Mouse (Mus musculus) testis, postnatal 10 days (tissue): ENCODE data around the gene Wdr45b.
"Not testable (repeated sequence)": the region's sequence is repeated elsewhere in the genome, so short reads cannot be mapped to it uniquely, and the experiment has no call there.

Source experiments
- DNase-seq: peaks from one replicate; pipeline ENCODE4 v3.0.0; 2021; ENCODE audit warnings: low spot score

Wdr45b gene

GRCm38 (mm10) chr11:121328206-121328605, 26.0 kb downstream of the Wdr45b start:
- DNase-seq: no peak

DNA sequence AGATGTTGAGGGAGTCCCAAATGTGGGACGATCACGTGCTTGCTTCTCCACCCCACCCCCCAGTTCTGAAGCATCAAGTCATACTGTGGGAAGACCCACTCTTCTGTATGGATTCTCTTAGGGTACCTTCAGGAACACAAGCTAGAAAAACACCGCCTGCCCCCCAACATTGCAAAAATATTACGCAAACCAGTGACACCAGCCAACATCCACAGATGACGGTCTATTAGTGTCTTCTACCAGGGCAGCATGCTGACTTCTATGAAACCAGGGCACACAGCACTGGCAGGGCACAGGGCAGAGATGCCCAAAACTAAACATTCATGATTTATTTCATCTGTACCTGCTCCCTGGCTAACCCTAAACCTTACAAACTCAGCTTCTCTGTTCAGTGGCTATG, 27.6 kb downstream of the Wdr45b start:
- no peak for DNase-seq

DNA sequence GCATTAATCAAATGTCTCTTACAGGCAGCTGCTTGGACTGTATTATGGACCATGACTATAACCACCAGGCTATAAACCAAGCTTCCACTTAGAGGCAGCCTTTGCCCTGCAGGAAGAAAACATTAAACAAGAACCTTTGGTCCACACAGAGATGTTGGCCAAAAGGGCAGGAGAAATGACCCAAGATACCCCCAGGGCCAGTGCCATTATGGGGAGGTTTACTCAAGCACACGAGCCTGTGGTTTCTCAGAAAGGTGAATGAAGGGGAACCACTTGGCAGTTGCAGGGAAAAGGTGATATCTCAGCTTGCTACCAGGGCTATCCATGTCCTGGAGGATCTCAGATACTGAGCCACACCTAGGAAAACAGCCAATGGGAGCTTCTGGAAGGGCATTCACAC, 28.2 kb downstream of the Wdr45b start:
- DNase-seq: no peak

DNA sequence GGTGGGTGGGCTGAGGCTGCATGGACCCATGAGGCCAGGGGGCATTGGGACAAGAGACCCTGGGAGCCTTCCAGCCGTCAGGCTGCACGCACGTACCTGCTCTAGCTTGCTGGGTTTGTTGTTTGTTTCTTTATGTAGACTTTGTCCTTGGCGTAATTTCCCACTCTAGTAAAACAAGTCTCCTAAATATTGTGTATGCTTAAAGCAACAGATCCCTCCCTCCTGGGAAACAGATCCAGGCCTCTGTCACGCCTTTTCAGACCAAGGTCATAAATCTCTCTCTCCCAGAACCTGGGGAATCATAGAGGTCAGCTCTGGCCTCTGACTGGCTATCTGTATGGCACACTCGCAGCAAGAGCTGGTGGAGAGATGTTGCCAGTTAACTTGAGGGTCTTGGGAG, 46.5 kb downstream of the Wdr45b start:
- DNase-seq: not testable (repeated sequence)

DNA sequence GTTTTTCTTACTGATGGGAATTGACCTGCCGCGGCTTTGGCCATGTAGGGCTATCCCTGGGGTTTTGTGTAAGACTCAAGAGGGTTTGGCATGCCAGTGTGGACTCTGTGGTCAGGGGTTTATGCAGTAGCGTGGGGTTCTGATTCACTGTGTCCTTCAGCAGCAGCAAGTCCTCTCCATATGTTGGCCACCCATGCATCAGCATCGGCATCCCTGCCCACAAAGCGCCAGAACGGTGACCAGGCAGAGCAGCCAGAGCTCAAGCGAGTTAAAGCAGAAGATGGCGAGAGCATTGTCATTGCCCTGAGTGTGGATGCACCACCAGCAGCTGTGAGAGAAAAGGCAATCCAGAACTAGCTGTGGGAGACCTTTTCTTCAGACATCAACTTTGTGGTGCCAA, 47.6 kb downstream of the Wdr45b start:
- peak; percentile 34 for DNase-seq

DNA sequence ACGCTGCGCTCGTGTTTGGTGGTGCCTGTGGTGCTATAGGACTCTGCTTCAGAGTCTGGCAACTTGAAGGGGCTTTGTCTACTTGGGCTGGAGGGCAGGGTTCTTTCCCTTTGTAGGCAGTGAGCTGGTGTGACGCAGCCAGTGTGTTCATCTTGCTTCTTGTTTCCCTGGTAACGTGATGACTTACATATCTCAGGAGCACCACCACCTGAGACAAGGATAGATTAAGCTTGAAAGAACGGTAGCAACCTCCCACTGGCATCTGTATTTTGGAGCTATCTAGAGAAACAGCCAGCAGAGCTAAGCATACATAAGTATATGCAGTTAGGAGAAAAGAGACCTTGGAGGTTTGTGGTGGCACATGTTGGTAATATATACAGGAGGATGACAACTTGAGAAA, 48.9 kb downstream of the Wdr45b start:
- no peak for DNase-seq

- no peak for DNase-seq
Observed at GRCm38 (mm10) chr11:121300265-121300664, 54.0 kb downstream of the Wdr45b start.

GRCm38 (mm10) chr11:121298493-121298892, 55.8 kb downstream of the Wdr45b start:
- DNase-seq: no peak

DNA sequence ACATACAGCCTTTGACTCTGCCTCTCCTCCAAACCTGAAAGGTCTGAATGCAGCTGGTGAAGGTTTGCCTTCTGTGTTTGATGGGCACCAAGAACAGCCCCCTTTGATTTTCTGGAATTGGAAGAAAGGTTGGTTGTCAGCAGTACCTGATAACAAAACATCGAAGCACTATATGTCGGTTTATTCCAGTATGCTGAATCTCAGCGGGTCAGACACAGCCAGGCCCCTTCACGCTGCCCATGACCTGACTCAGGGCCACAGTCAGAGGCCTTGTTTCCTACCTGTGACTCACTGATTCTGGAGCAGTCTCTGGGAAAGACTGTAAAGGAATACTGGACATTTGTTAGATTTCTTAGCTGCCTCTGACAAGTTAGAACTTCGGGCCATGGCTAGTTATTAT, 59.5 kb downstream of the Wdr45b start:
- no peak for DNase-seq

DNA sequence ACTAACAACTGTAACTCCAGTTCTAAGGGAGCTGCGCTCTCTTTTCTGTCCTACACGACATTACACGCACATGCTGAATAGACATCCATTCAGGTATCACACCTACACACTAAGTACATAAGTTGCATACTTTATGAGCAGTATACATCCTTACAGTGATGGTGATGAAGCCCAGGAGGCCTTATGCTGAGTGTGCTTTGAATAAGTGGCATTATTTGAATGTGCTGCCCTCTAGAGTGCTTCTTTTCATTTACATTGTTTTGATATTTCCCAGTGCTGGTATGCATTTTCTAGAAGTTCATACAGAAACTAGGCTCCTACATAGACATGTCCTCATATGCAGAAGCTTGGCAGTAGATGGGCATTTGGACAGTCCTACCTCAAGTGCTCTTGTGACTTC, 64.4 kb downstream of the Wdr45b start:
- no peak for DNase-seq

DNA sequence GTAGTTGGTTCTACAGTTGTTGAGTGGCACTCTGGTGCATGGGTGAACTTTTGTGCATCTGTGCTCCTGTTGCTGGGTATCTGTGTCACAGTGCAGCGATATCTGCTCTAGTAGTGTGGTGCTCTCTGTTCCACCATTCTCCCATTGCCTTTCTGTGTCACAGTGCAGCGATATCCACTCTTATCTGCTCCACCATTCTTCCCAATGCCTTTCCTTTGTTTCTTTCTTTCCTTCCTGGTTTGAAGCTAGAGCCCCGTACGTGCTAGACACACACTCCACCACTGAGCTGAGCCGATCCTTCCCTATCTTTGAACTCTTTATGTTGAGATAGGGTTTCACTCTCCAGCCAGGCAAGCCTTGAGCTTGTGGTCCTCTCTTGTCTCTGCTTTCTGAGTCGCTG, 71.3 kb downstream of the Wdr45b start:
- DNase-seq: no peak

DNA sequence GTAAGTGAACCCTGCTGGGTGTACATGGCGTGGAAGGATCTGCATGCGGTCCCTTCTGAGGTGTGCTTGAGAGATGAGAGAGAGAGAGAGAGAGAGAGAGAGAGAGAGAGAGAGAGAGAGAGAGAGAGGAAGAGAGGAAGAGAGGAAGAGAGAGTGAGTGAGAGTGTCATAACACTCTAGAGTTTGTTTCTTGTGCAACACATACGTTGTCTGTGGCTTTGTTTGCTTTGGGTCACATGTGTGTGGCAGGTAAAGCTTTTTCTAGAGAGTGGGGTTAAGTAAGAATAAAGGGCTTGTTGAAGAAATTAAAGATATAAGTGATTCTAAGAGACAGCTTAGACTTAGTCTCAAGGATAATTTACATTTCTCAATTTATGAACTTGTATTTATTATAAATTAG, 76.2 kb downstream of the Wdr45b start:
- no peak for DNase-seq

DNA sequence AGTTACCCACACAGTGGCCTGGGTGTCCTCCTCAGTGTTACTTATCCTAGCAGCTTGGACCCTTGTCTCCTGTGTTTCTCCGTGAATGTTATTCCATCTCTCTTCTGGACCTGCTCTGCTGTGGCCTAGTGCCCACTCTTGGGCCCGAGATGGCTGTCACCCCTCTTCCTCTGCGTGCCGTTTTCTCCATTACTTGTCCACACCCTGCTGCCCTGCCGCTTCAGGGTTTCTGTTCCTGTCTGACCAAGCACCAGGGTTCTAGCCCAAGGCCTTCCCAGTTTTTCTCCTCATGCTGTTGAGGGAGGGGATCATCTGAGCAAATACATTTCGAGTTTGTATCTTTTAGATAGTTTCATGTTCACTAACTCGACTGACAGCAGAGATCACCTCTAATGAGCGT, 76.7 kb downstream of the Wdr45b start:
- no peak for DNase-seq
